Mouse (Mus musculus): Measurements from ENCODE around the gene Kifap3. TPM values are rescaled to one million over a fixed set of nuclear protein-coding genes. Genes with fewer than 3 reads are reported as not detected.
A peak's percentile ranks its signal among the peaks of the same experiment; 100 is the strongest.

Kifap3 gene
- total and polyA plus RNA-seq, 3 experiments: 6.5 to 21.3 (median 19.2) TPM

- WGBS: 2% methylated on average over 12 of the region's 12 CpGs
- Histone ChIP-seq H3K27me3 (ENCODE audit: control insufficient read depth, insufficient read depth, low read length) (no peaks in the 10 kb centered on the region), H3K9ac (ENCODE audit: low read depth, low read length) (peak overlapping the region; percentile 89), H3K79me2 (replicated peaks; ENCODE audit: control insufficient read depth, insufficient read depth, low read length) (0 out of 2 replicates have a peak, but pooled peaks cover 2% of the 10 kb centered on the region), H3K27ac (peak overlapping the region; percentile 95), H3K4me1 (ENCODE audit: control insufficient read depth, insufficient read depth, low read length) (peaks cover 2% of the 10 kb centered on the region; the same call in 1 of the 2 replicates), H3K36me3 (ENCODE audit: control insufficient read depth, insufficient read depth, low read length) (peaks cover 2% of the 10 kb centered on the region; the same call in 1 of the 2 replicates), H3K4me3 (peak overlapping the region; percentile 93)
- TF ChIP-seq POLR2A (IDR thresholded peaks at IDR 0.05; ENCODE audit: insufficient read depth, low read depth, low read length) (no peak), CTCF (IDR thresholded peaks at IDR 0.05) (no peak), EP300 (IDR thresholded peaks at IDR 0.05; ENCODE audit: insufficient read depth, low read depth, low read length) (no peak)
- DNase-seq: no peak
- intact Hi-C loops (cut with DNase I): loop anchor here (2.0 kb wide), 1 partner anchor 64 kb away; the partner anchor contains the start of genes BC055324 and Mettl18
These were observed 151.0 kb downstream of the Kifap3 start for GRCm38 (mm10) chr1:163930458-163930794.

- 78% methylated on average over 8 of the region's 8 CpGs for whole genome bisulfite sequencing
- Histone ChIP-seq H3K27ac (no peak overlapping the region), H3K27me3 (ENCODE audit: control insufficient read depth, insufficient read depth, low read length) (no peaks in the 10 kb centered on the region), H3K4me3 (no peak overlapping the region), H3K79me2 (replicated peaks; ENCODE audit: control insufficient read depth, insufficient read depth, low read length) (0 out of 2 replicates have a peak, but pooled peaks cover 2% of the 10 kb centered on the region), H3K4me1 (ENCODE audit: control insufficient read depth, insufficient read depth, low read length) (peaks cover 2% of the 10 kb centered on the region; the same call in 1 of the 2 replicates), H3K36me3 (ENCODE audit: control insufficient read depth, insufficient read depth, low read length) (peaks cover 2% of the 10 kb centered on the region; the same call in 1 of the 2 replicates), H3K9ac (ENCODE audit: low read depth, low read length) (no peak overlapping the region)
- intact Hi-C loops (cut with DNase I): loop anchor here (2.0 kb wide), 1 partner anchor 63 kb away; the partner anchor contains the start of genes BC055324 and Mettl18
- no peak for DNase-seq
- TF ChIP-seq EP300 (IDR thresholded peaks at IDR 0.05; ENCODE audit: insufficient read depth, low read depth, low read length) (no peak), CTCF (IDR thresholded peaks at IDR 0.05) (no peak), POLR2A (IDR thresholded peaks at IDR 0.05; ENCODE audit: insufficient read depth, low read depth, low read length) (no peak)
These were observed 152.4 kb downstream of the Kifap3 start for GRCm38 (mm10) chr1:163931801-163932200.

GRCm38 (mm10) chr1:163934591-163934990 is 155.2 kb downstream of the Kifap3 start:
- H3K4me1 ChIP-seq (ENCODE audit: control insufficient read depth, insufficient read depth, low read length): no peaks in the 10 kb centered on the region; the same call in 1 of the 2 replicates
- no peak overlapping the region for H3K9ac ChIP-seq (ENCODE audit: low read depth, low read length)
- H3K27me3 ChIP-seq (ENCODE audit: control insufficient read depth, insufficient read depth, low read length): no peaks in the 10 kb centered on the region
- no peak for DNase-seq
- WGBS: 79% methylated on average over 2 of the region's 2 CpGs
- intact Hi-C loops (cut with DNase I): no loop called here
- no peak overlapping the region for H3K4me3 ChIP-seq
- H3K36me3 ChIP-seq (ENCODE audit: control insufficient read depth, insufficient read depth, low read length): peaks cover 5% of the 10 kb centered on the region; the same call in 1 of the 2 replicates
- H3K79me2 ChIP-seq (replicated peaks; ENCODE audit: control insufficient read depth, insufficient read depth, low read length): 0 out of 2 replicates have a peak, but pooled peaks cover 2% of the 10 kb centered on the region
- no peak overlapping the region for H3K27ac ChIP-seq
- TF ChIP-seq CTCF (IDR thresholded peaks at IDR 0.05) (no peak), EP300 (IDR thresholded peaks at IDR 0.05; ENCODE audit: insufficient read depth, low read depth, low read length) (no peak), POLR2A (IDR thresholded peaks at IDR 0.05; ENCODE audit: insufficient read depth, low read depth, low read length) (no peak)

GRCm38 (mm10) chr1:163942056-163942455 is 162.7 kb downstream of the Kifap3 start:
- no peak for DNase-seq
- intact Hi-C loops (cut with DNase I): no loop called here
- TF ChIP-seq CTCF (IDR thresholded peaks at IDR 0.05): no peak
- TF ChIP-seq EP300 (IDR thresholded peaks at IDR 0.05; ENCODE audit: insufficient read depth, low read depth, low read length): no peak
- TF ChIP-seq POLR2A (IDR thresholded peaks at IDR 0.05; ENCODE audit: insufficient read depth, low read depth, low read length): no peak
- no peaks in the 10 kb centered on the region for H3K27me3 ChIP-seq (ENCODE audit: control insufficient read depth, insufficient read depth, low read length)
- WGBS: 60% methylated on average over 6 of the region's 6 CpGs
- no peak overlapping the region for H3K9ac ChIP-seq (ENCODE audit: low read depth, low read length)
- H3K79me2 ChIP-seq (replicated peaks; ENCODE audit: control insufficient read depth, insufficient read depth, low read length): peaks cover 3% of the 10 kb centered on the region; the same call in 1 of the 2 replicates
- peaks cover 3% of the 10 kb centered on the region for H3K36me3 ChIP-seq (ENCODE audit: control insufficient read depth, insufficient read depth, low read length)
- no peak overlapping the region for H3K4me3 ChIP-seq
- no peaks in the 10 kb centered on the region for H3K4me1 ChIP-seq (ENCODE audit: control insufficient read depth, insufficient read depth, low read length)
- H3K27ac ChIP-seq: no peak overlapping the region

- peaks cover 2% of the 10 kb centered on the region for H3K36me3 ChIP-seq (ENCODE audit: control insufficient read depth, insufficient read depth, low read length)
These were observed 174.0 kb downstream of the Kifap3 start for GRCm38 (mm10) chr1:163953396-163953795.

GRCm38 (mm10) chr1:163958036-163958435 is 178.7 kb downstream of the Kifap3 start:
- Histone ChIP-seq H3K36me3 (ENCODE audit: control insufficient read depth, insufficient read depth, low read length) (peaks cover 2% of the 10 kb centered on the region), H3K4me1 (ENCODE audit: control insufficient read depth, insufficient read depth, low read length) (no peaks in the 10 kb centered on the region), H3K27ac (no peak overlapping the region), H3K27me3 (ENCODE audit: control insufficient read depth, insufficient read depth, low read length) (no peaks in the 10 kb centered on the region), H3K79me2 (replicated peaks; ENCODE audit: control insufficient read depth, insufficient read depth, low read length) (no peaks in the 10 kb centered on the region), H3K9ac (ENCODE audit: low read depth, low read length) (no peak overlapping the region), H3K4me3 (no peak overlapping the region)
- intact Hi-C loops (cut with DNase I): no loop called here
- WGBS: 80% methylated on average over 3 of the region's 3 CpGs
- DNase-seq: no peak
- TF ChIP-seq EP300 (IDR thresholded peaks at IDR 0.05; ENCODE audit: insufficient read depth, low read depth, low read length) (no peak), CTCF (IDR thresholded peaks at IDR 0.05) (no peak), POLR2A (IDR thresholded peaks at IDR 0.05; ENCODE audit: insufficient read depth, low read depth, low read length) (no peak)

More at GRCm38 (mm10) chr1:163953396-163953795, 174.0 kb downstream of the Kifap3 start:
- TF ChIP-seq POLR2A (IDR thresholded peaks at IDR 0.05; ENCODE audit: insufficient read depth, low read depth, low read length): no peak
- no peak for TF ChIP-seq EP300 (IDR thresholded peaks at IDR 0.05; ENCODE audit: insufficient read depth, low read depth, low read length)
- TF ChIP-seq CTCF (IDR thresholded peaks at IDR 0.05): no peak
- DNase-seq: no peak
- WGBS: 79% methylated on average over 2 of the region's 2 CpGs
- no peak overlapping the region for H3K27ac ChIP-seq
- intact Hi-C loops (cut with DNase I): no loop called here
- no peaks in the 10 kb centered on the region for H3K27me3 ChIP-seq (ENCODE audit: control insufficient read depth, insufficient read depth, low read length)
- H3K4me3 ChIP-seq: no peak overlapping the region
- no peaks in the 10 kb centered on the region for H3K4me1 ChIP-seq (ENCODE audit: control insufficient read depth, insufficient read depth, low read length)
- H3K9ac ChIP-seq (ENCODE audit: low read depth, low read length): no peak overlapping the region
- H3K79me2 ChIP-seq (replicated peaks; ENCODE audit: control insufficient read depth, insufficient read depth, low read length): no peaks in the 10 kb centered on the region

Measured in heart, adult 2 months (tissue).